8 mouse cellular contexts compared by ENCODE assay signal in genomic region chr9:107677819-107678526, GRCm38 (mm10). TPM values are rescaled to one million over a fixed set of nuclear protein-coding genes. Genes with fewer than 3 reads are reported as not detected.
DNase-seq lines count a peak whose midpoint lies in the region; ATAC-seq and TF ChIP-seq lines count a peak whose summit lies in the region.
"Not testable (repeated sequence)": the region's sequence is repeated elsewhere in the genome, so short reads cannot be mapped to it uniquely, and the experiment has no call there.

No protein-coding gene starts in this region.

- peaks cover 16% of the 10 kb centered on the region for H3K36me3 ChIP-seq in limb, embryonic 14.5 days (ENCODE audit: control insufficient read depth, insufficient read depth, low read length)
- not testable (repeated sequence) for H3K36me3 ChIP-seq in splenic B cell, adult 2 months (ENCODE audit: control insufficient read depth, insufficient read depth, low read length, poor library complexity, severe bottlenecking)

- ATAC-seq in limb, embryonic 14.5 days (ENCODE audit: low FRiP score, low read depth): not testable (repeated sequence)
- ATAC-seq in monocyte, adult 5-6 weeks (replicated peaks; ENCODE audit: insufficient number of reproducible peaks, low FRiP score, low TSS enrichment, poor library complexity, severe bottlenecking): 0 out of 2 replicates have a peak, but pooled peaks have one; percentile 17

- H3K9ac ChIP-seq in limb, embryonic 14.5 days (ENCODE audit: low read depth, low read length, severe bottlenecking): not testable (repeated sequence)

- DNase-seq in CD4-positive helper T cell, adult 2 months (ENCODE audit: low read depth, low spot score): peak; percentile 83
- peak; percentile 85 for DNase-seq in adrenal gland, postnatal 10 days
- peak; percentile 68 for DNase-seq in embryo, embryonic 10 days (ENCODE audit: low spot score)
- DNase-seq in heart, adult 18-20 months: peak; percentile 78 to 91
- DNase-seq in kidney, postnatal 10 days: peak; percentile 88
- peak; percentile 90 for DNase-seq in limb, embryonic 14.5 days (ENCODE audit: low spot score)
- DNase-seq in splenic B cell, adult 2 months (ENCODE audit: low read depth, low spot score): peak; percentile 92

- not testable (repeated sequence) for H3K4me2 ChIP-seq in limb, embryonic 14.5 days (replicated peaks; ENCODE audit: low read depth, low read length, severe bottlenecking)

- H3K4me1 ChIP-seq in limb, embryonic 14.5 days (ENCODE audit: control insufficient read depth, insufficient read depth, low read length): not testable (repeated sequence)

- TF ChIP-seq POLR2A in limb, embryonic 14.5 days (IDR thresholded peaks at IDR 0.05; ENCODE audit: borderline replicate concordance, extremely low read depth, insufficient read depth, insufficient read length): not testable (repeated sequence)

- not testable (repeated sequence) for H3K4me3 ChIP-seq in limb, embryonic 14.5 days (replicated peaks; ENCODE audit: low read length)

- WGBS in limb, embryonic 14.5 days: 39% methylated on average over 14 of the region's 14 CpGs

- H3K9me3 ChIP-seq in limb, embryonic 14.5 days (ENCODE audit: control insufficient read depth, low read length): not testable (repeated sequence)

- not testable (repeated sequence) for H3K27ac ChIP-seq in limb, embryonic 14.5 days (replicated peaks; ENCODE audit: low read depth, low read length)

- peaks cover 28% of the 10 kb centered on the region for H3K27me3 ChIP-seq in limb, embryonic 14.5 days (ENCODE audit: control insufficient read depth, insufficient read depth, low read length)
- H3K27me3 ChIP-seq in splenic B cell, adult 2 months (ENCODE audit: control insufficient read depth, insufficient read depth, low read length, poor library complexity, severe bottlenecking): not testable (repeated sequence)

RNA-seq across cellular contexts. Expression of gene Gnat1, which starts 1.5 kb away (rescaled TPM):
- under 1 TPM; 0.33 to 0.42 TPM for total RNA-seq in adrenal gland, postnatal 10 days (2021)
- total RNA-seq in heart, adult 18-20 months (2021): not detected
- polyA plus RNA-seq in limb, embryonic 14.5 days (2012; rRNA removed): 0.28 and 0.44 TPM in 2 replicates
- polyA plus RNA-seq in limb, embryonic 14.5 days (2014; fragmentation: Nextera tagmentation; extraction: Ambion mirVana): 0.55 and 0.57 TPM in 2 replicates
- 1.8 TPM in 1 of 3 replicates, not detected in the others for total RNA-seq in monocyte, adult 5-6 weeks (2017)

RNA-seq across cellular contexts. Expression of gene Slc38a3, which starts 8.6 kb away (rescaled TPM):
- 10 to 100 TPM; 42.0 to 95.1 TPM for total RNA-seq in adrenal gland, postnatal 10 days (2021)
- total RNA-seq in heart, adult 18-20 months (2021): 10 to 100 TPM; 48.3 to 61.0 TPM
- 22.4 and 31.8 TPM in 2 replicates for polyA plus RNA-seq in limb, embryonic 14.5 days (2012; rRNA removed)
- 3.7 and 6.0 TPM in 2 replicates for polyA plus RNA-seq in limb, embryonic 14.5 days (2014; fragmentation: Nextera tagmentation; extraction: Ambion mirVana)
- not detected in 3 replicates for total RNA-seq in monocyte, adult 5-6 weeks (2017)

RNA-seq across cellular contexts. Expression of gene Sema3f, which starts 32.3 kb away (rescaled TPM):
- 10 to 100 TPM; 20.2 to 24.8 TPM for total RNA-seq in adrenal gland, postnatal 10 days (2021)
- total RNA-seq in heart, adult 18-20 months (2021): 10 to 100 TPM; 14.7 to 16.5 TPM
- 228 and 332 TPM in 2 replicates for polyA plus RNA-seq in limb, embryonic 14.5 days (2012; rRNA removed)
- polyA plus RNA-seq in limb, embryonic 14.5 days (2014; fragmentation: Nextera tagmentation; extraction: Ambion mirVana): 48.8 and 55.6 TPM in 2 replicates
- not detected in 3 replicates for total RNA-seq in monocyte, adult 5-6 weeks (2017)

RNA-seq across cellular contexts. Expression of gene Gnai2, which starts 42.8 kb away (rescaled TPM):
- total RNA-seq in adrenal gland, postnatal 10 days (2021): 100 to 1,000 TPM; 292 to 327 TPM
- 100 to 1,000 TPM; 241 to 253 TPM for total RNA-seq in heart, adult 18-20 months (2021)
- 496 and 627 TPM in 2 replicates for polyA plus RNA-seq in limb, embryonic 14.5 days (2012; rRNA removed)
- polyA plus RNA-seq in limb, embryonic 14.5 days (2014; fragmentation: Nextera tagmentation; extraction: Ambion mirVana): 392 and 411 TPM in 2 replicates
- total RNA-seq in monocyte, adult 5-6 weeks (2017): 646 to 794 TPM (median 705 TPM) in 3 replicates

Comparison
In these comparisons a context has a peak if more than half of its experiments do, and no peak if none do; other contexts are left out.
1. RNA of gene Slc38a3, which starts 8.6 kb away (total RNA-seq): 42.0 to 95.1 TPM in adrenal gland, postnatal 10 days and 48.3 to 61.0 TPM in heart, adult 18-20 months; not detected in monocyte, adult 5-6 weeks; every median in the first group is over 10 times any median in the second.
2. RNA of gene Sema3f, which starts 32.3 kb away (total RNA-seq): 20.2 to 24.8 TPM in adrenal gland, postnatal 10 days and 14.7 to 16.5 TPM in heart, adult 18-20 months; not detected in monocyte, adult 5-6 weeks; every median in the first group is over 10 times any median in the second.
3. Peak in every context shown above with its lines, with median percentiles within 50 percentile points of each other: DNase-seq.